Mouse (Mus musculus) myocyte (in vitro differentiated cells): ENCODE data around the gene Arhgdia.

ENCODE experiments used
- MYOD1 ChIP-seq, 3 experiments: IDR thresholded peaks; one replicate each; pipeline ENCODE4 v1.6.1; 2011; ENCODE audit warnings: control low read depth in 2 of 3, low read depth in 2 of 3, mild to moderate bottlenecking in 2 of 3, moderate library complexity in 1 of 3; ENCODE audit not compliant: insufficient read length in 2 of 3, control insufficient read depth in 1 of 3
- POLR2A ChIP-seq: IDR thresholded peaks from one replicate; pipeline ENCODE4 v1.6.1; 2011; ENCODE audit warnings: low read depth, mild to moderate bottlenecking, control low read depth, moderate library complexity; ENCODE audit not compliant: insufficient read length

- peak; percentile 39 for TF ChIP-seq POLR2A
- TF ChIP-seq MYOD1 (IDR thresholded peaks at IDR 0.05; ENCODE audit: control insufficient read depth in 1 of 3, insufficient read length in 2 of 3, low read depth in 2 of 3): no peak
Measured at GRCm38 (mm10) chr11:120612763-120613162, 31.3 kb upstream of the Arhgdia start.
